Mouse (Mus musculus) forebrain, embryonic 16.5 days (tissue): ENCODE results near the gene Ubl7. TPM values are rescaled to one million over a fixed set of nuclear protein-coding genes. Genes with fewer than 3 reads are reported as not detected.

Source experiments
- ATAC-seq: fragments of 200-750 bp; cut with Nextera tagmentation; 2 replicates; pipeline ENCODE4 v1.8.0; 2017; ENCODE audit warnings: mild to moderate bottlenecking, moderate library complexity
- H3K27ac ChIP-seq: fragments of 300-500 bp; sonication (generic); 2 replicates; pipeline ENCODE4 v1.5.1; 2014; ENCODE audit warnings: low read length, control low read depth
- H3K27me3 ChIP-seq: fragments of 300-500 bp; sonication (generic); replicated peaks from 2 replicates; pipeline ENCODE4 v1.6.1; 2014; ENCODE audit warnings: low read length; ENCODE audit not compliant: control insufficient read depth, insufficient read depth
- H3K36me3 ChIP-seq: fragments of 300-500 bp; sonication (generic); 2 replicates; pipeline ENCODE4 v1.6.1; 2014; ENCODE audit not compliant: control insufficient read depth, insufficient read depth
- H3K4me1 ChIP-seq: fragments of 300-500 bp; sonication (generic); replicated peaks from 2 replicates; pipeline ENCODE4 v1.6.1; 2014; ENCODE audit warnings: low read length; ENCODE audit not compliant: control insufficient read depth, insufficient read depth
- H3K4me2 ChIP-seq: fragments of 300-500 bp; sonication (generic); 2 replicates; pipeline ENCODE4 v1.6.1; 2014; ENCODE audit warnings: mild to moderate bottlenecking, low read length, control low read depth
- H3K4me3 ChIP-seq: fragments of 300-500 bp; sonication (generic); replicated peaks from 2 replicates; pipeline ENCODE4 v1.5.1; 2014; ENCODE audit warnings: mild to moderate bottlenecking, low read length, control low read depth
- H3K9ac ChIP-seq: fragments of 300-500 bp; sonication (generic); replicated peaks from 2 replicates; pipeline ENCODE4 v1.6.1; 2014; ENCODE audit warnings: low read depth, low read length, control low read depth
- H3K9me3 ChIP-seq: fragments of 300-500 bp; sonication (generic); 2 replicates; pipeline ENCODE4 v1.6.1; 2016; ENCODE audit warnings: low read length; ENCODE audit not compliant: control insufficient read depth
- WGBS: fragments of 180-500 bp; shearing (Covaris S2); extraction: QIAGEN DNeasy Blood & Tissue Kit; methylation state at CpG from one replicate; pipeline ENCODE4 v1.1.7; 2014; 5-methylcytosine and 5-hydroxymethylcytosine counted together
- polyA plus RNA-seq: library from polyadenylated mRNA; unstranded; fragments of >200 nt; fragmentation: Nextera tagmentation; extraction: Ambion mirVana; gene quantifications from 2 replicates; pipeline ENCODE4 v1.2.1, GENCODE M21; 2015

The Ubl7 gene
- polyA plus RNA-seq, 1 experiment from 2014 or later, result 174 TPM

DNA sequence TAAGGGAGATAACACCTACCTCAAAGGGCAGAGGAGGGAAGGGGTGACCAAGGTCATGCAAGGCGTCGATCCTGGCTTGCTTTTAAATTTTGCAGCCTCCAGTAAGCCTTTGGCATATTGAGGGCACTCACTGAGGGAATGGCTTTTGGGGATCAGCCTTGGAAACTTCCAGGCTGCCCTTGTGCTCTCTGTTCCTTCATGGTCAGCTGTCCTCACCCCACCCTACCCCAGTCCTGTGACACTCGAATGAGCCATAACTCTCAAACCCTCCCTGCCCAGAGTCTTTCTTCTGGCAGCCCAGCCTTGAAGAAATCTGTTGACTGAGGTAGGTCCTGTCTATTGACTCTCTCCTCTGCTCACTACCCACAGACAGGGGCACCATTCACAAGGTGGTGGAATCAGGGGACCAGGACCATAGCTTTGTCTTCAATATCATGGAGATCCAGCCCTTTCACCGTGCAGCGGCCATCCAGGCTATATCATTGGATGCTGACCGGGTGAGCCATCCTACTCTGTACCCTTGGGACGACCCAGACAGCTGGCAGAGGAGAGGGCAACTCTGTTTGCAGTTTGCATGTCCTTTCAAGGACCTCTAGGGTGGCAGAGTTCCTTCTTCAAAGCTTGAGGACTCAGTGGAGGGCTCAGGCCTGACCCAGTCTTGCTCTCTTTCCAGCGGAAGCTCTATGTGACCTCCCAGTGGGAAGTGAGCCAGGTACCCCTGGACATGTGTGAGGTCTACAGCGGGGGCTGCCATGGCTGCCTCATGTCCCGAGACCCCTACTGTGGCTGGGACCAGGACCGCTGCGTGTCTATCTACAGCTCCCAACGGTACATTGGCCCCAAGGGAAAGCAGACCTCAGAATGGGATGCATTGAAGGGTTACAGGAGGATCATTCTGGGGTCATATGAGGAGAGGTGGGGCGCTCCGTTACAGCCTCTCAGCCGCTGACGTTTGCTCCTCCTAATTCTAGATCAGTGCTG, 49.4 kb downstream of the Ubl7 start:
- no peaks in the 10 kb centered on the region for H3K9me3 ChIP-seq
- no peak overlapping the region for H3K4me2 ChIP-seq
- no peaks in the 10 kb centered on the region for H3K27me3 ChIP-seq
- H3K27ac ChIP-seq, result no peak overlapping the region
- whole genome bisulfite sequencing, result 90% methylated on average over 17 of the region's 17 CpGs
- ATAC-seq, result no peak
- H3K4me3 ChIP-seq, result no peak overlapping the region
- peaks cover 16% of the 10 kb centered on the region for H3K36me3 ChIP-seq
- H3K4me1 ChIP-seq, result no peaks in the 10 kb centered on the region
- no peak overlapping the region for H3K9ac ChIP-seq

DNA sequence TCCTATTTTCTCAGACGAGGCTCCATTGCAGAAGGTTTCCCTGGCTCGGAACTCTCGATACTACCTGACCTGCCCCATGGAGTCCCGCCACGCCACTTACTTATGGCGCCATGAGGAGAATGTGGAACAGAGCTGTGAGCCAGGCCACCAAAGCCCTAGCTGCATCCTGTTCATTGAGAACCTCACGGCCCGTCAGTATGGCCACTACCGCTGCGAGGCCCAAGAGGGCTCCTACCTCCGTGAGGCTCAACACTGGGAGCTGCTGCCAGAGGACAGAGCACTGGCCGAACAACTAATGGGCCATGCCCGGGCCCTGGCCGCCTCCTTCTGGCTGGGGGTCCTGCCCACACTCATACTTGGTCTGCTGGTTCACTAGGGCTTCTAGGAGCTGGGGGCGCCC, 50.4 kb downstream of the Ubl7 start:
- Histone ChIP-seq H3K36me3 (peaks cover 11% of the 10 kb centered on the region), H3K27me3 (no peaks in the 10 kb centered on the region), H3K4me1 (no peaks in the 10 kb centered on the region), H3K4me3 (no peak overlapping the region), H3K4me2 (no peak overlapping the region), H3K9me3 (no peaks in the 10 kb centered on the region), H3K27ac (no peak overlapping the region), H3K9ac (no peak overlapping the region)
- ATAC-seq, result no peak
- WGBS, result 85% methylated on average over 15 of the region's 15 CpGs

DNA sequence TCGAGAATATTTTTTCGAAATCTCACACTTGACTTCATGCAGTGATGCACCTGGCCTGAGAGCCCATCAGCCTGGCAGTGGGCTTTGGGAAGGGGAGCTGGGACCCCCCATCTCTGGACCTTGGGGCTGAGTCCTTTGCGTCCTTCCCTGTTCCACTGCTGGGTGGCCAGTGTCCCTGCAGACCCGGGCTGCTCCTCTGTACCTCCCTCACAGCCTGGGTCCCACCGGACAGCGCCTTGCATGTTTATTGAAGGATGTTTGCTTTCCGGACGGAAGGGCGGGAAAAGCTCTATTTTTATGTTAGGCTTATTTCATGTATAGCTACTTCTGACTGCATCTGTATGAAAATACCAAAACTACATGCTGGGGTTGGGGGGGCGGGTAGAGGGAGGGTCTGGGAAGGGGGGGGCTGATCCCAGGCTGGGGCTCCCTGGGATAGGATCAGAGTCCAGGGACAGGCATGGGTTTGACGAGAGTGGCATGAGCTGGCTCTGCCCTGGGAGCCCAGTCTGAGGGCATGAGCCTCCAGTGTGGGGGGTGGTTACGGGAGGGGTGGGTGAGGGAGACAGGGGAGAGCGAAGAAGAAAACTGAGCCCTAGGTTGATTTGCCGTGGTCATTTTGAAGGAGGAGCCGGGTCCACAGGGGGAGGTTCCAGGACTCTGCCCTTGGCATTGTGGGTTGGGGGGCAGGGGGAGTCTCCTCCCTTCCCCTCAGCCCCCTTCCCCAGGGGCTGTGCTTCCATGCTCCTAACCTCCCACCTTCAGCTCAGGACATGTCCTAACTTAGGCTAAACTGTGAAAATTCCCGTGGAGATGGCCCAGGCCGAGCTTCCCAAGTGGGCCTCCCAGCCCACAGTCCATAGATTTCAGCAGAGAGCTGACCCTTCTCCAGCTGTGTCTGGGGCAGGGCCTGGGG, 51.3 kb downstream of the Ubl7 start:
- peaks cover 11% of the 10 kb centered on the region for H3K36me3 ChIP-seq

DNA sequence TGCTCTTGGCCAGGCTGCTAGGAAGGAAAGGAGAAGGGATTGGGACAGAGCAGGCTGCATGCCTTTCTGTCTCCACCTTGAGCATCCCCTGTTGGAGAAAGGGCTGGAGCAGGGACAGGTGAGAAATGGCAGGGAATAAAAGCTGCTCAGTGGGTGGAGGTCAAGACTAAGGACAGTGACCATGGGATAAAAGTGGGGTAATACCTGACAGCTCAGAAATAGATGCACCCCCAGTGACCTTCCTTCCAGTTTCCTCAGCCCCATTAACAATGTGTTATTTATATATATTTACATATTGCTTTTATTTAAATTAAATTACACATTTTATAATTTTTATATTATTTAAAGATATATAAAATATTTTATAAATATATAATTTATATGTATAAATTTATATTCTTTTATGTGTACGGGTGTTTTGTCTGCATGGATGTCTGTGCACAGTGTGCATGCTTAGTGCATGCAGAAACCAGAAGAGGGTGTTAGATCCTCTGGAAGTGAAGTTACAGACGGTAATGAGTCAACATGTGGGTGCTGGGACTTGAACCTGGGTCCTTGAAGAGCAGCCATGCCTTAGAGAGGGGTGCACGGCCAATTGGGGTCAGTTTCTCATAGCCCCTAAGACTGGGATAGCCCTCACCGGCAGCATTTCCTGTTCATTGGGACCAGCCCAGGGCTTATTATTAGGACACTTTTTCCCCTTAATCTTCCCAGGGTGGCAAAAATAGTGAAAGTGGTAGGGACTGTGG, 52.6 kb downstream of the Ubl7 start:
- Histone ChIP-seq H3K4me2 (no peak overlapping the region), H3K27ac (no peak overlapping the region), H3K9ac (no peak overlapping the region), H3K9me3 (no peaks in the 10 kb centered on the region), H3K4me1 (no peaks in the 10 kb centered on the region), H3K27me3 (no peaks in the 10 kb centered on the region), H3K36me3 (peaks cover 7% of the 10 kb centered on the region), H3K4me3 (no peak overlapping the region)
- 83% methylated on average over 4 of the region's 4 CpGs for WGBS
- ATAC-seq, result no peak

More for the DNA sequence above, 51.3 kb downstream of the Ubl7 start:
- H3K9me3 ChIP-seq, result no peaks in the 10 kb centered on the region
- no peak overlapping the region for H3K9ac ChIP-seq
- H3K27ac ChIP-seq, result no peak overlapping the region
- H3K4me2 ChIP-seq, result no peak overlapping the region
- H3K27me3 ChIP-seq, result no peaks in the 10 kb centered on the region
- H3K4me3 ChIP-seq, result no peak overlapping the region
- no peaks in the 10 kb centered on the region for H3K4me1 ChIP-seq
- 69% methylated on average over 17 of the region's 17 CpGs for WGBS
- no peak for ATAC-seq

DNA sequence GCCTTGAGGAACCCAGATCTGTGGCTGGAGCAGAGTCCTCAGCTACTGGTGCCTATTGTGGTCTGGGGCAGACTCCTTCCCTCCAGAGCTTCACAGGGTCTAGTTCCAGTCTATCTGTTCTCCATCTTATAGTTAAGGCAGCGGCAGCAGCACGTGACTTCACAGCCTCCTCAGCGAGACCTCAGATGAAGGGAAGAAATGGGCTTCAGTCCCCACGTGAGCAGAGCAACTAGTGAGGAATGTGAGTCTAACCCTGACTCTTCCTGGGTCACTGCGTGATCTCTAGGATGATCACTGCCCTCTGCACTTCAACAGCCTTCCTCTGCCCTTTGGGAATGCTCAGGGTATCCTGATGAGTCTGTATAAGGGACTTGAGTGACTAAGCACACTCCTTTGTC, 53.2 kb downstream of the Ubl7 start:
- Histone ChIP-seq H3K9me3 (no peaks in the 10 kb centered on the region), H3K4me3 (no peak overlapping the region), H3K36me3 (peaks cover 7% of the 10 kb centered on the region), H3K4me1 (no peaks in the 10 kb centered on the region), H3K4me2 (no peak overlapping the region), H3K27me3 (no peaks in the 10 kb centered on the region), H3K9ac (no peak overlapping the region), H3K27ac (no peak overlapping the region)
- ATAC-seq, result no peak
- WGBS, result 78% methylated on average over 5 of the region's 5 CpGs

DNA sequence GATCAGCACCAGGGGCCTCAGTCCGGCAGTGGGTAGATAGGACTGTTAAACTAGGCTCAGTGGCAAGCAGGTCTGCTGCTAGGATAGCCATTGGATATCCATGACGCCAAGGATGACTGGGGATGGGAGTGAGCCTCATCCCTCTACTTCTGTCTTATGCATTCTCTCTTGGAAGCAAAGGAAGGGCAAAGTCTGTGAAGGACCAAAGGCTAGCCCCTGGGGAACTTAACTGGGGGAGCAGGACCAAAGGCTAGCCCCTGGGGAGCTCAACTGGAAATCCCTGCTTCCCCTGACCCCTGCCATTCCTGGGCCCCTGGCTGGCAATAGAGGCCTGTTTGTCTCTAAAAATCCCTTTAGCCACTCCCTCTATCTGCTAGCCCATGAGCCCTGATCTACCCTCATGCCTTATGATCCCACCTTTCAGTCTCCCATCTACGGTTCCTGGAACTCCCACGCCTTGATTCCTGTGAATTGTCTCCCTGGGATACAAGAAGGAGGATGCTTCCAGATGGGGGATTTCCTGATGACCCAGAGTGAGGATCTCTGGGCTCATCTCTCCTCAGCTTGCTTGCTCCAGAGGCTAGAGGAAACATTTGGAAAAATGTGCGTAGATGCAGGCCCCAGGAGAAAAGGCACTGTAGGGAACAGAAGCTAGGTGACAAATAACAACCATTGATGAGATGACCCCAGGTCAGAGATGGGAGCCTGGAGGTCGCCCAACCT, 53.9 kb downstream of the Ubl7 start:
- H3K27me3 ChIP-seq, result no peaks in the 10 kb centered on the region
- H3K9me3 ChIP-seq, result no peaks in the 10 kb centered on the region
- H3K4me2 ChIP-seq, result no peak overlapping the region
- no peak for ATAC-seq
- no peak overlapping the region for H3K4me3 ChIP-seq
- no peak overlapping the region for H3K27ac ChIP-seq
- no peak overlapping the region for H3K9ac ChIP-seq
- WGBS, result 72% methylated on average over 6 of the region's 6 CpGs
- H3K4me1 ChIP-seq, result no peaks in the 10 kb centered on the region
- peaks cover 7% of the 10 kb centered on the region for H3K36me3 ChIP-seq

DNA sequence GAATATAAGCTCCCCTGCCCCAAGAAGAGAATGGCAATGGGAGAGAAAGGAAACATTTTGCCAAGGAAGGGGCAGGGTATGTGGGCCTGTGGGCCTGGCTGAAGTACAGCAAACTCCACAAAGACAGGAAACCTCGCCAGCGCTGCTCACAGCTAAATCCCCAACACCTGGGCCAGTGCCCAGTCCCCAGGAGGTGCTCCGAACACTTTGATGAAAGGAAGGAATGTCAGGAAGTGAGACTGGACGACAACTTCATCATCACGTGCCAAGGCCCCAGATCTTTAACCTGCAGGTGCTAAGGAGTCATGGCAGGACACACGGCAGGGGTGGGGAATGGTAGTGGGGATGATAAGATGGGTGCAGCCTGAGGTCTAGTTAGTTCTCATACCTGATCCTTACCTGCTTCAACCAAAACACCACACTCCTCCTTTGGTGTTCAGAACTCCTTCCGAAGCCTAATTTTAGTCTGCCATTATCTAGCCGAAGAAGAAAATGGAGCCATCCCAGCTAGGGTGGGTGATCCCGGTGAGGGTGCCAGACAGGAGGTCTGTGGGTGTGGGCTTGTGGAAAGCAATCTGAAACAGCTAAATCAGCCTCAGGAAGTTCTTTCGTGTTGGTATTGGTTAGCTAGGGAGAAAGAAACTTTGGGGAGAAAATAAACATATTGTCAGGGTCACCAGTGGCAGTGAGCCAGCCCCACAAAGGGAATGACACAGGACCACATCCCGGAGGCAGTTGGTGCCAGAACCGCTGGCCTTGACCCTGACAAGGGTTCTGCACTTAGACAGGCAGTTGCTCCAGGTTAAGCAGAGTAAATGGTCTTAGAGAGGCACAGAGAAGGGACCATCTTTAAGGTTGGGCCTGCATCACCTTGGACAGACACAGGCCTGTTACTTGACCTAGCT, 54.8 kb downstream of the Ubl7 start:
- no peak overlapping the region for H3K4me2 ChIP-seq
- no peak overlapping the region for H3K27ac ChIP-seq
- no peak for ATAC-seq
- no peaks in the 10 kb centered on the region for H3K4me1 ChIP-seq
- no peaks in the 10 kb centered on the region for H3K9me3 ChIP-seq
- H3K9ac ChIP-seq, result no peak overlapping the region
- no peak overlapping the region for H3K4me3 ChIP-seq
- WGBS, result 70% methylated on average over 12 of the region's 12 CpGs
- H3K36me3 ChIP-seq, result peaks cover 4% of the 10 kb centered on the region
- no peaks in the 10 kb centered on the region for H3K27me3 ChIP-seq
